Mouse (Mus musculus): ENCODE measurements around the gene Itprid1. TPM values are rescaled to one million over a fixed set of nuclear protein-coding genes. Genes with fewer than 3 reads are reported as not detected.

Itprid1 gene
- polyA plus RNA-seq, 1 experiment = not detected

GRCm38 (mm10) chr6:55887598-55887997, 50.9 kb downstream of the Itprid1 start:
- no peaks in the 10 kb centered on the region; the same call in 1 of the 2 replicates for H3K27me3 ChIP-seq (replicated peaks; ENCODE audit: control insufficient read depth, insufficient read depth, low read length)
- TF ChIP-seq CTCF (conservative IDR thresholded peaks at IDR 0.05; ENCODE audit: insufficient read depth, insufficient read length, low read depth, low read length) (no peak), POLR2A (IDR thresholded peaks at IDR 0.05; ENCODE audit: low read depth, low read length) (no peak)
- WGBS = 72% methylated on average over 1 of the region's 1 CpGs
- no peak overlapping the region for H3K27ac ChIP-seq (ENCODE audit: insufficient read depth, low read depth, low read length)
- no peaks in the 10 kb centered on the region for H3K36me3 ChIP-seq (ENCODE audit: control insufficient read depth, insufficient read depth, low read length)
- DNase-seq = no peak
- H3K4me3 ChIP-seq (ENCODE audit: insufficient read depth, low read depth, low read length) = no peak overlapping the region
- no peaks in the 10 kb centered on the region for H3K4me1 ChIP-seq (ENCODE audit: control insufficient read depth, insufficient read depth, low read length)

- H3K36me3 ChIP-seq (ENCODE audit: control insufficient read depth, insufficient read depth, low read length) = no peaks in the 10 kb centered on the region
- TF ChIP-seq POLR2A (IDR thresholded peaks at IDR 0.05; ENCODE audit: low read depth, low read length) (no peak), CTCF (conservative IDR thresholded peaks at IDR 0.05; ENCODE audit: insufficient read depth, insufficient read length, low read depth, low read length) (no peak)
- no peaks in the 10 kb centered on the region for H3K4me1 ChIP-seq (ENCODE audit: control insufficient read depth, insufficient read depth, low read length)
- no peak for DNase-seq
- 81% methylated on average over 5 of the region's 5 CpGs for WGBS
- H3K27ac ChIP-seq (ENCODE audit: insufficient read depth, low read depth, low read length) = no peak overlapping the region
- no peak overlapping the region for H3K4me3 ChIP-seq (ENCODE audit: insufficient read depth, low read depth, low read length)
- H3K27me3 ChIP-seq (replicated peaks; ENCODE audit: control insufficient read depth, insufficient read depth, low read length) = no peaks in the 10 kb centered on the region
Observed at GRCm38 (mm10) chr6:55901568-55902328, 65.1 kb downstream of the Itprid1 start.

GRCm38 (mm10) chr6:55902329-55902605, 65.6 kb downstream of the Itprid1 start:
- no peaks in the 10 kb centered on the region for H3K36me3 ChIP-seq (ENCODE audit: control insufficient read depth, insufficient read depth, low read length)
- no peak overlapping the region for H3K4me3 ChIP-seq (ENCODE audit: insufficient read depth, low read depth, low read length)
- TF ChIP-seq CTCF (conservative IDR thresholded peaks at IDR 0.05; ENCODE audit: insufficient read depth, insufficient read length, low read depth, low read length) (no peak), POLR2A (IDR thresholded peaks at IDR 0.05; ENCODE audit: low read depth, low read length) (no peak)
- 74% methylated on average over 1 of the region's 1 CpGs for WGBS
- H3K4me1 ChIP-seq (ENCODE audit: control insufficient read depth, insufficient read depth, low read length) = no peaks in the 10 kb centered on the region
- DNase-seq = no peak
- H3K27ac ChIP-seq (ENCODE audit: insufficient read depth, low read depth, low read length) = no peak overlapping the region
- H3K27me3 ChIP-seq (replicated peaks; ENCODE audit: control insufficient read depth, insufficient read depth, low read length) = no peaks in the 10 kb centered on the region

GRCm38 (mm10) chr6:55919206-55919605, 82.5 kb downstream of the Itprid1 start:
- no peak overlapping the region for H3K27ac ChIP-seq (ENCODE audit: insufficient read depth, low read depth, low read length)
- DNase-seq = no peak
- WGBS = 81% methylated on average over 5 of the region's 5 CpGs
- H3K4me1 ChIP-seq (ENCODE audit: control insufficient read depth, insufficient read depth, low read length) = no peaks in the 10 kb centered on the region
- TF ChIP-seq CTCF (conservative IDR thresholded peaks at IDR 0.05; ENCODE audit: insufficient read depth, insufficient read length, low read depth, low read length) (no peak), POLR2A (IDR thresholded peaks at IDR 0.05; ENCODE audit: low read depth, low read length) (no peak)
- no peak overlapping the region for H3K4me3 ChIP-seq (ENCODE audit: insufficient read depth, low read depth, low read length)
- no peaks in the 10 kb centered on the region for H3K27me3 ChIP-seq (replicated peaks; ENCODE audit: control insufficient read depth, insufficient read depth, low read length)
- no peaks in the 10 kb centered on the region for H3K36me3 ChIP-seq (ENCODE audit: control insufficient read depth, insufficient read depth, low read length)

- H3K27me3 ChIP-seq (replicated peaks; ENCODE audit: control insufficient read depth, insufficient read depth, low read length) = no peaks in the 10 kb centered on the region
- H3K4me1 ChIP-seq (ENCODE audit: control insufficient read depth, insufficient read depth, low read length) = no peaks in the 10 kb centered on the region
- H3K4me3 ChIP-seq (ENCODE audit: insufficient read depth, low read depth, low read length) = no peak overlapping the region
- H3K27ac ChIP-seq (ENCODE audit: insufficient read depth, low read depth, low read length) = no peak overlapping the region
- DNase-seq = no peak
- no peaks in the 10 kb centered on the region for H3K36me3 ChIP-seq (ENCODE audit: control insufficient read depth, insufficient read depth, low read length)
- TF ChIP-seq CTCF (conservative IDR thresholded peaks at IDR 0.05; ENCODE audit: insufficient read depth, insufficient read length, low read depth, low read length) (no peak), POLR2A (IDR thresholded peaks at IDR 0.05; ENCODE audit: low read depth, low read length) (no peak)
- WGBS = 62% methylated on average over 3 of the region's 3 CpGs
Observed at GRCm38 (mm10) chr6:55920282-55920720, 83.6 kb downstream of the Itprid1 start.

GRCm38 (mm10) chr6:55920866-55921630, 84.4 kb downstream of the Itprid1 start:
- Histone ChIP-seq H3K36me3 (ENCODE audit: control insufficient read depth, insufficient read depth, low read length) (no peaks in the 10 kb centered on the region), H3K4me3 (ENCODE audit: insufficient read depth, low read depth, low read length) (no peak overlapping the region), H3K27ac (ENCODE audit: insufficient read depth, low read depth, low read length) (no peak overlapping the region), H3K27me3 (replicated peaks; ENCODE audit: control insufficient read depth, insufficient read depth, low read length) (no peaks in the 10 kb centered on the region), H3K4me1 (ENCODE audit: control insufficient read depth, insufficient read depth, low read length) (no peaks in the 10 kb centered on the region)
- TF ChIP-seq CTCF (conservative IDR thresholded peaks at IDR 0.05; ENCODE audit: insufficient read depth, insufficient read length, low read depth, low read length) = no peak
- WGBS = 83% methylated on average over 4 of the region's 4 CpGs
- no peak for DNase-seq

- TF ChIP-seq CTCF (conservative IDR thresholded peaks at IDR 0.05; ENCODE audit: insufficient read depth, insufficient read length, low read depth, low read length) (no peak), POLR2A (IDR thresholded peaks at IDR 0.05; ENCODE audit: low read depth, low read length) (no peak)
- H3K27me3 ChIP-seq (replicated peaks; ENCODE audit: control insufficient read depth, insufficient read depth, low read length) = no peaks in the 10 kb centered on the region
- no peak overlapping the region for H3K27ac ChIP-seq (ENCODE audit: insufficient read depth, low read depth, low read length)
- H3K4me1 ChIP-seq (ENCODE audit: control insufficient read depth, insufficient read depth, low read length) = no peaks in the 10 kb centered on the region
- no peaks in the 10 kb centered on the region for H3K36me3 ChIP-seq (ENCODE audit: control insufficient read depth, insufficient read depth, low read length)
- WGBS = 87% methylated on average over 1 of the region's 1 CpGs
- H3K4me3 ChIP-seq (ENCODE audit: insufficient read depth, low read depth, low read length) = no peak overlapping the region
- DNase-seq = no peak
Observed at GRCm38 (mm10) chr6:55944709-55945108, 108.0 kb downstream of the Itprid1 start.
